Mouse (Mus musculus): Measurements from ENCODE around the gene Gm45716. TPM values are rescaled to one million over a fixed set of nuclear protein-coding genes. Genes with fewer than 3 reads are reported as not detected.

Gm45716 gene
- polyA plus RNA-seq, 1 experiment from 2014 or later: 9.8 TPM

- no peaks in the 10 kb centered on the region for H3K36me3 ChIP-seq
- peaks cover 8% of the 10 kb centered on the region for H3K4me1 ChIP-seq
- H3K4me2 ChIP-seq: no peak overlapping the region
- no peaks in the 10 kb centered on the region for H3K27me3 ChIP-seq
- H3K4me3 ChIP-seq (replicated peaks): no peak overlapping the region
- H3K27ac ChIP-seq: no peak overlapping the region
- no peak overlapping the region for H3K9ac ChIP-seq
- ATAC-seq (replicated peaks; ENCODE audit: low FRiP score): no peak
- 19% methylated on average over 2 of the region's 2 CpGs for WGBS
- H3K9me3 ChIP-seq (replicated peaks): no peaks in the 10 kb centered on the region
These were observed 33.3 kb downstream of the Gm45716 start for GRCm38 (mm10) chr11:90220750-90221149.

GRCm38 (mm10) chr11:90224914-90225470, 37.5 kb downstream of the Gm45716 start:
- H3K9ac ChIP-seq: no peak overlapping the region
- H3K4me2 ChIP-seq: no peak overlapping the region
- H3K4me1 ChIP-seq: peaks cover 11% of the 10 kb centered on the region
- H3K36me3 ChIP-seq: no peaks in the 10 kb centered on the region
- H3K27ac ChIP-seq: peak overlapping the region; percentile 59
- no peaks in the 10 kb centered on the region for H3K9me3 ChIP-seq (replicated peaks)
- WGBS: 30% methylated on average over 11 of the region's 11 CpGs
- no peak for ATAC-seq (replicated peaks; ENCODE audit: low FRiP score)
- no peaks in the 10 kb centered on the region for H3K27me3 ChIP-seq
- no peak overlapping the region for H3K4me3 ChIP-seq (replicated peaks)

- no peak for ATAC-seq (replicated peaks; ENCODE audit: low FRiP score)
- H3K9ac ChIP-seq: no peak overlapping the region
- H3K27ac ChIP-seq: no peak overlapping the region
- no peaks in the 10 kb centered on the region for H3K9me3 ChIP-seq (replicated peaks)
- no peak overlapping the region for H3K4me2 ChIP-seq
- H3K4me3 ChIP-seq (replicated peaks): no peak overlapping the region
- peaks cover 30% of the 10 kb centered on the region for H3K4me1 ChIP-seq
- H3K27me3 ChIP-seq: no peaks in the 10 kb centered on the region
- WGBS: 62% methylated on average over 12 of the region's 12 CpGs
- no peaks in the 10 kb centered on the region for H3K36me3 ChIP-seq
These were observed 39.8 kb downstream of the Gm45716 start for GRCm38 (mm10) chr11:90227000-90227922.

- H3K4me2 ChIP-seq: no peak overlapping the region
- no peak for ATAC-seq (replicated peaks; ENCODE audit: low FRiP score)
- H3K4me1 ChIP-seq: peaks cover 38% of the 10 kb centered on the region
- H3K27me3 ChIP-seq: no peaks in the 10 kb centered on the region
- no peaks in the 10 kb centered on the region for H3K36me3 ChIP-seq
- H3K4me3 ChIP-seq (replicated peaks): no peak overlapping the region
- H3K27ac ChIP-seq: no peak overlapping the region
- no peak overlapping the region for H3K9ac ChIP-seq
- 88% methylated on average over 9 of the region's 9 CpGs for WGBS
- no peaks in the 10 kb centered on the region for H3K9me3 ChIP-seq (replicated peaks)
These were observed 40.9 kb downstream of the Gm45716 start for GRCm38 (mm10) chr11:90228251-90228949.

GRCm38 (mm10) chr11:90229800-90230199, 42.3 kb downstream of the Gm45716 start:
- no peaks in the 10 kb centered on the region for H3K27me3 ChIP-seq
- H3K36me3 ChIP-seq: no peaks in the 10 kb centered on the region
- no peaks in the 10 kb centered on the region for H3K9me3 ChIP-seq (replicated peaks)
- no peak overlapping the region for H3K9ac ChIP-seq
- ATAC-seq (replicated peaks; ENCODE audit: low FRiP score): no peak
- H3K4me3 ChIP-seq (replicated peaks): no peak overlapping the region
- H3K4me1 ChIP-seq: peaks cover 35% of the 10 kb centered on the region
- H3K4me2 ChIP-seq: no peak overlapping the region
- no peak overlapping the region for H3K27ac ChIP-seq

- ATAC-seq (replicated peaks; ENCODE audit: low FRiP score): no peak
- Histone ChIP-seq H3K4me1 (peaks cover 30% of the 10 kb centered on the region), H3K4me2 (no peak overlapping the region), H3K9me3 (replicated peaks) (no peaks in the 10 kb centered on the region), H3K36me3 (no peaks in the 10 kb centered on the region), H3K27me3 (no peaks in the 10 kb centered on the region), H3K9ac (no peak overlapping the region), H3K4me3 (replicated peaks) (no peak overlapping the region), H3K27ac (peak overlapping the region; percentile 68)
- WGBS: 72% methylated on average over 2 of the region's 2 CpGs
These were observed 43.2 kb downstream of the Gm45716 start for GRCm38 (mm10) chr11:90230671-90231070.

- Histone ChIP-seq H3K4me3 (replicated peaks) (no peak overlapping the region), H3K4me2 (no peak overlapping the region), H3K4me1 (peaks cover 30% of the 10 kb centered on the region), H3K27ac (peak overlapping the region; percentile 83; the same call in 1 of the 2 replicates), H3K9ac (no peak overlapping the region), H3K36me3 (no peaks in the 10 kb centered on the region), H3K9me3 (replicated peaks) (no peaks in the 10 kb centered on the region), H3K27me3 (no peaks in the 10 kb centered on the region)
- ATAC-seq (replicated peaks; ENCODE audit: low FRiP score): no peak
- 50% methylated on average over 2 of the region's 2 CpGs for WGBS
These were observed 44.1 kb downstream of the Gm45716 start for GRCm38 (mm10) chr11:90231631-90232030.

GRCm38 (mm10) chr11:90232685-90233084, 45.2 kb downstream of the Gm45716 start:
- H3K36me3 ChIP-seq: no peaks in the 10 kb centered on the region
- WGBS: 17% methylated on average over 4 of the region's 4 CpGs
- no peak overlapping the region for H3K9ac ChIP-seq
- 0 out of 2 replicates have a peak overlapping the region, but pooled peaks have one; percentile 23 for H3K4me2 ChIP-seq
- H3K27ac ChIP-seq: peak overlapping the region; percentile 83
- H3K4me1 ChIP-seq: peaks cover 30% of the 10 kb centered on the region
- H3K9me3 ChIP-seq (replicated peaks): no peaks in the 10 kb centered on the region
- peak; percentile 60 for ATAC-seq (replicated peaks; ENCODE audit: low FRiP score)
- H3K4me3 ChIP-seq (replicated peaks): no peak overlapping the region
- no peaks in the 10 kb centered on the region for H3K27me3 ChIP-seq

GRCm38 (mm10) chr11:90235221-90235620, 47.7 kb downstream of the Gm45716 start:
- no peak overlapping the region for H3K9ac ChIP-seq
- H3K27me3 ChIP-seq: no peaks in the 10 kb centered on the region
- WGBS: 79% methylated on average over 5 of the region's 5 CpGs
- H3K27ac ChIP-seq: no peak overlapping the region
- H3K36me3 ChIP-seq: no peaks in the 10 kb centered on the region
- peaks cover 25% of the 10 kb centered on the region for H3K4me1 ChIP-seq
- no peak overlapping the region for H3K4me2 ChIP-seq
- no peaks in the 10 kb centered on the region for H3K9me3 ChIP-seq (replicated peaks)
- no peak for ATAC-seq (replicated peaks; ENCODE audit: low FRiP score)
- H3K4me3 ChIP-seq (replicated peaks): no peak overlapping the region

GRCm38 (mm10) chr11:90237616-90238015, 50.1 kb downstream of the Gm45716 start:
- 85% methylated on average over 5 of the region's 5 CpGs for WGBS

GRCm38 (mm10) chr11:90238657-90239056, 51.2 kb downstream of the Gm45716 start:
- Histone ChIP-seq H3K27ac (no peak overlapping the region), H3K4me3 (replicated peaks) (no peak overlapping the region), H3K36me3 (no peaks in the 10 kb centered on the region), H3K9ac (no peak overlapping the region), H3K9me3 (replicated peaks) (no peaks in the 10 kb centered on the region), H3K4me1 (0 out of 2 replicates have a peak, but pooled peaks cover 6% of the 10 kb centered on the region), H3K27me3 (no peaks in the 10 kb centered on the region), H3K4me2 (no peak overlapping the region)
- 33% methylated on average over 2 of the region's 2 CpGs for WGBS
- ATAC-seq (replicated peaks; ENCODE audit: low FRiP score): no peak

More at GRCm38 (mm10) chr11:90237616-90238015, 50.1 kb downstream of the Gm45716 start:
- H3K36me3 ChIP-seq: no peaks in the 10 kb centered on the region
- H3K9me3 ChIP-seq (replicated peaks): no peaks in the 10 kb centered on the region
- H3K9ac ChIP-seq: no peak overlapping the region
- no peak overlapping the region for H3K27ac ChIP-seq
- H3K27me3 ChIP-seq: no peaks in the 10 kb centered on the region
- H3K4me3 ChIP-seq (replicated peaks): no peak overlapping the region
- peaks cover 10% of the 10 kb centered on the region; the same call in 1 of the 2 replicates for H3K4me1 ChIP-seq
- H3K4me2 ChIP-seq: no peak overlapping the region
- no peak for ATAC-seq (replicated peaks; ENCODE audit: low FRiP score)
